Mouse (Mus musculus) heart, adult 2 months (tissue): ENCODE results near the gene Slc9a3. TPM values are rescaled to one million over a fixed set of nuclear protein-coding genes. Genes with fewer than 3 reads are reported as not detected.

Experiments
- DNase-seq, 2 experiments: peaks; one replicate each; pipeline ENCODE4 v3.0.0; 2021
- H3K27ac ChIP-seq: fragments of 200-600 bp; 2 replicates; pipeline ENCODE4 v1.8.1; 2022
- H3K27me3 ChIP-seq: fragments of 200-500 bp; 2 replicates; pipeline ENCODE4 v1.6.1; 2012; ENCODE audit warnings: mild to moderate bottlenecking, low read length, inconsistent platforms, mixed read lengths; ENCODE audit not compliant: control insufficient read depth, insufficient read depth
- H3K36me3 ChIP-seq: fragments of 200-500 bp; 2 replicates; pipeline ENCODE4 v1.6.1; 2012; ENCODE audit warnings: low read length, inconsistent platforms; ENCODE audit not compliant: control insufficient read depth, insufficient read depth
- H3K4me1 ChIP-seq: fragments of 200-500 bp; 2 replicates; pipeline ENCODE4 v1.6.1; 2011; ENCODE audit warnings: low read length; ENCODE audit not compliant: control insufficient read depth, insufficient read depth
- H3K4me3 ChIP-seq: fragments of 200-600 bp; 2 replicates; pipeline ENCODE4 v1.8.1; 2022
- H3K79me2 ChIP-seq: fragments of 200-500 bp; replicated peaks from 2 replicates; pipeline ENCODE4 v1.6.1; 2012; ENCODE audit warnings: mild to moderate bottlenecking, inconsistent platforms, low read length, moderate library complexity, mixed read lengths; ENCODE audit not compliant: control insufficient read depth, insufficient read depth
- H3K9ac ChIP-seq: fragments of 200-500 bp; 2 replicates; pipeline ENCODE4 v1.6.1; 2012; ENCODE audit warnings: low read depth, mild to moderate bottlenecking, control low read depth, inconsistent platforms, low read length, mixed read lengths
- CTCF ChIP-seq: fragments of 200-600 bp; IDR thresholded peaks from 2 replicates; pipeline ENCODE4 v1.8.1; 2022; ENCODE audit warnings: antibody characterized with exemption, mild to moderate bottlenecking, moderate library complexity
- EP300 ChIP-seq: fragments of 200-500 bp; IDR thresholded peaks from 2 replicates; pipeline ENCODE4 v1.6.1; 2011; ENCODE audit warnings: low read depth, low read length, control low read depth; ENCODE audit not compliant: insufficient read depth
- POLR2A ChIP-seq: fragments of 200-500 bp; IDR thresholded peaks from 2 replicates; pipeline ENCODE4 v1.6.1; 2011; ENCODE audit warnings: mild to moderate bottlenecking, low read depth, low read length, control low read depth; ENCODE audit not compliant: insufficient read depth
- WGBS: fragments of 180-500 bp; shearing (Covaris S2); methylation state at CpG from one replicate; pipeline ENCODE4 v1.1.7; 2018; 5-methylcytosine and 5-hydroxymethylcytosine counted together
- intact Hi-C: fragments of 180-260 bp; cut with DNase I; formaldehyde crosslinking; loops from one replicate; pipeline ENCODE4 v1.15.1; 2025
- polyA plus RNA-seq: library from polyadenylated mRNA; depleted of rRNA; stranded (reverse); fragments of >200 nt; gene quantifications from 2 replicates; pipeline ENCODE4 v1.2.3, GENCODE M21; 2012
- total RNA-seq, 2 experiments: library from RNA; stranded (reverse); gene quantifications; 2 replicates each; pipeline ENCODE4 v1.2.3; 2021

Slc9a3 gene
- total and polyA plus RNA-seq, 3 experiments: 0.21 to 0.51 (median 0.48) TPM

GRCm38 (mm10) chr13:74098913-74099312, 22.3 kb upstream of the Slc9a3 start:
- peak in 1 of 2 experiments; percentile 16 for DNase-seq
- WGBS: 53% methylated on average over 6 of the region's 6 CpGs

GRCm38 (mm10) chr13:74102108-74102830, 19.0 kb upstream of the Slc9a3 start:
- TF ChIP-seq POLR2A: no peak
- no peak for TF ChIP-seq EP300
- no peak for TF ChIP-seq CTCF
- Histone ChIP-seq H3K36me3 (no peaks in the 10 kb centered on the region), H3K4me1 (peaks cover 5% of the 10 kb centered on the region; the same call in 1 of the 2 replicates), H3K4me3 (no peak overlapping the region), H3K27ac (no peak overlapping the region), H3K9ac (no peak overlapping the region), H3K27me3 (no peaks in the 10 kb centered on the region), H3K79me2 (no peaks in the 10 kb centered on the region)
- intact Hi-C loops: no loop called here
- 67% methylated on average over 8 of the region's 8 CpGs for whole genome bisulfite sequencing
- DNase-seq: peak in 1 of 2 experiments; percentile 15

More at GRCm38 (mm10) chr13:74098913-74099312, 22.3 kb upstream of the Slc9a3 start:
- no peaks in the 10 kb centered on the region for H3K79me2 ChIP-seq
- H3K27me3 ChIP-seq: no peaks in the 10 kb centered on the region
- no peaks in the 10 kb centered on the region for H3K36me3 ChIP-seq
- intact Hi-C loops: no loop called here
- H3K4me1 ChIP-seq: peaks cover 5% of the 10 kb centered on the region; the same call in 1 of the 2 replicates
- H3K27ac ChIP-seq: peak overlapping the region; percentile 48
- H3K4me3 ChIP-seq: no peak overlapping the region
- no peak for TF ChIP-seq POLR2A
- no peak for TF ChIP-seq EP300
- no peak overlapping the region for H3K9ac ChIP-seq

GRCm38 (mm10) chr13:74102831-74103582, 18.2 kb upstream of the Slc9a3 start:
- Histone ChIP-seq H3K27me3 (no peaks in the 10 kb centered on the region), H3K36me3 (no peaks in the 10 kb centered on the region), H3K9ac (no peak overlapping the region), H3K4me1 (peaks cover 5% of the 10 kb centered on the region; the same call in 1 of the 2 replicates), H3K4me3 (no peak overlapping the region), H3K79me2 (no peaks in the 10 kb centered on the region), H3K27ac (no peak overlapping the region)
- TF ChIP-seq POLR2A: no peak
- TF ChIP-seq EP300: no peak
- no peak for TF ChIP-seq CTCF
- intact Hi-C loops: no loop called here
- 74% methylated on average over 4 of the region's 4 CpGs for WGBS
- peak in 1 of 2 experiments; percentile 16 for DNase-seq

- WGBS: 67% methylated on average over 7 of the region's 7 CpGs
- peak in 1 of 2 experiments; percentile 12 for DNase-seq
- no peak overlapping the region for H3K4me3 ChIP-seq
- H3K27me3 ChIP-seq: no peaks in the 10 kb centered on the region
- intact Hi-C loops: no loop called here
- H3K4me1 ChIP-seq: peaks cover 2% of the 10 kb centered on the region; the same call in 1 of the 2 replicates
- H3K79me2 ChIP-seq: no peaks in the 10 kb centered on the region
- no peak overlapping the region for H3K9ac ChIP-seq
- H3K36me3 ChIP-seq: no peaks in the 10 kb centered on the region
- no peak for TF ChIP-seq CTCF
- no peak for TF ChIP-seq EP300
- TF ChIP-seq POLR2A: no peak
- no peak overlapping the region for H3K27ac ChIP-seq
Measured at GRCm38 (mm10) chr13:74104417-74104816, 16.8 kb upstream of the Slc9a3 start.

GRCm38 (mm10) chr13:74107410-74107809, 13.8 kb upstream of the Slc9a3 start:
- 67% methylated on average over 2 of the region's 2 CpGs for WGBS
- H3K36me3 ChIP-seq: no peaks in the 10 kb centered on the region
- no peaks in the 10 kb centered on the region for H3K79me2 ChIP-seq
- H3K9ac ChIP-seq: no peak overlapping the region
- no peak overlapping the region for H3K4me3 ChIP-seq
- no peak for TF ChIP-seq POLR2A
- TF ChIP-seq EP300: no peak
- TF ChIP-seq CTCF: no peak
- no peak for DNase-seq
- H3K27ac ChIP-seq: no peak overlapping the region
- peaks cover 2% of the 10 kb centered on the region; the same call in 1 of the 2 replicates for H3K4me1 ChIP-seq
- intact Hi-C loops: no loop called here
- H3K27me3 ChIP-seq: no peaks in the 10 kb centered on the region

- intact Hi-C loops: no loop called here
- H3K27me3 ChIP-seq: no peaks in the 10 kb centered on the region
- H3K36me3 ChIP-seq: no peaks in the 10 kb centered on the region
- H3K27ac ChIP-seq: no peak overlapping the region
- H3K4me3 ChIP-seq: no peak overlapping the region
- WGBS: 88% methylated on average over 4 of the region's 4 CpGs
- no peak for TF ChIP-seq EP300
- TF ChIP-seq CTCF: no peak
- TF ChIP-seq POLR2A: no peak
- peak in 1 of 2 experiments; percentile 9 for DNase-seq
- H3K79me2 ChIP-seq: no peaks in the 10 kb centered on the region
- H3K4me1 ChIP-seq: peaks cover 5% of the 10 kb centered on the region
- no peak overlapping the region for H3K9ac ChIP-seq
Measured at GRCm38 (mm10) chr13:74112593-74112992, 8.7 kb upstream of the Slc9a3 start.
